Mouse (Mus musculus): Measurements from ENCODE around the gene Cenpi.

- TF ChIP-seq CTCF (IDR thresholded peaks at IDR 0.05; ENCODE audit: insufficient read depth, low read depth, low read length) (no peak), POLR2A (IDR thresholded peaks at IDR 0.05; ENCODE audit: insufficient read depth, low read depth, low read length) (no peak)
Measured at GRCm38 (mm10) chrX:134287305-134287704, 20.6 kb upstream of the Cenpi start.
